ENCODE assay signal across 8 mouse cellular contexts in the genomic region with DNA sequence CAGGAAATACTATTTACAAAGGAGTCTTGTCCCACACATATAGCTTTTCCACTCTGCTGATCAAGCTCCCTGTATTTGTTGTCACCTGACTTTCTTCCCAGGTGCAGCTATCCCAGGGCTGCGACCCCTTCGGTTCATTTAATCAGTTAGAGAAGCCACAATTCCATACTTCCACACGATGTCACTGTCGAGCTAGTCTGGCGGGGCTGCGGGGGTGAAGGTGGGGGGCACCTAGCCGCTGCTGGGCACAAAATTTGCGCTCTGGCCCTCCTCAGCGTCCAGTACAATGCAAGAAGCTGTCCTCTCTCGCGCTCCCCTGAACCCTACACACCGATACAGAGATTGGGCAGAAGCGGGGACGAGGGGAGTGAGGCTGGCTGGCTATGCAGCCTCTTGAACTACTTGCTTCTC. TPM values are rescaled to one million over a fixed set of nuclear protein-coding genes. Genes with fewer than 3 reads are reported as not detected.
DNase-seq lines count a peak whose midpoint lies in the region; ATAC-seq and TF ChIP-seq lines count a peak whose summit lies in the region.

No protein-coding gene starts in this region.

- 14% methylated on average over 14 of the region's 14 CpGs for WGBS in heart, adult 2 months
- 4% methylated on average over 14 of the region's 14 CpGs for WGBS in forebrain, postnatal 0 days
- 7% methylated on average over 14 of the region's 14 CpGs for WGBS in kidney, embryonic 15.5 days
- 8% methylated on average over 14 of the region's 14 CpGs for WGBS in stomach, embryonic 16.5 days

- no peak for DNase-seq in heart, adult 2 months
- no peak for DNase-seq in heart, postnatal 25 days (ENCODE audit: low spot score)
- DNase-seq in R1 (ENCODE audit: low read depth, low spot score): peak; percentile 63
- peak; percentile 62 for DNase-seq in forebrain, postnatal 0 days
- peak; percentile 21 for DNase-seq in lung, postnatal 14 days
- DNase-seq in urinary bladder, postnatal 25 days (ENCODE audit: low spot score): no peak

- H3K79me2 ChIP-seq in heart, adult 2 months (replicated peaks; ENCODE audit: control insufficient read depth, insufficient read depth, low read length): no peaks in the 10 kb centered on the region

- no peaks in the 10 kb centered on the region for H3K36me3 ChIP-seq in heart, adult 2 months (ENCODE audit: control insufficient read depth, insufficient read depth, low read length)
- no peaks in the 10 kb centered on the region for H3K36me3 ChIP-seq in forebrain, postnatal 0 days (ENCODE audit: insufficient read depth)
- no peaks in the 10 kb centered on the region for H3K36me3 ChIP-seq in kidney, embryonic 15.5 days
- H3K36me3 ChIP-seq in stomach, embryonic 16.5 days (ENCODE audit: control insufficient read depth, insufficient read depth, low read length): no peaks in the 10 kb centered on the region

- TF ChIP-seq POLR2A in heart, adult 2 months (IDR thresholded peaks at IDR 0.05; ENCODE audit: insufficient read depth, low read depth, low read length): no peak

- no peak overlapping the region for H3K27ac ChIP-seq in heart, adult 2 months
- H3K27ac ChIP-seq in forebrain, postnatal 0 days (ENCODE audit: low read depth, low read length): no peak overlapping the region
- H3K27ac ChIP-seq in kidney, embryonic 15.5 days: peak overlapping the region; percentile 57; the same call in 1 of the 2 replicates
- H3K27ac ChIP-seq in stomach, embryonic 16.5 days (ENCODE audit: low read length): no peak overlapping the region

- peak overlapping the region; percentile 47 for H3K4me2 ChIP-seq in forebrain, postnatal 0 days (ENCODE audit: low read depth)
- H3K4me2 ChIP-seq in kidney, embryonic 15.5 days: peak overlapping the region; percentile 57
- H3K4me2 ChIP-seq in stomach, embryonic 16.5 days (ENCODE audit: low read depth, low read length): peak overlapping the region; percentile 55

- H3K27me3 ChIP-seq in heart, adult 2 months (ENCODE audit: control insufficient read depth, insufficient read depth, low read length): no peaks in the 10 kb centered on the region
- H3K27me3 ChIP-seq in forebrain, postnatal 0 days (ENCODE audit: insufficient read depth, low read length): no peaks in the 10 kb centered on the region
- no peaks in the 10 kb centered on the region for H3K27me3 ChIP-seq in kidney, embryonic 15.5 days
- H3K27me3 ChIP-seq in stomach, embryonic 16.5 days (ENCODE audit: control insufficient read depth, insufficient read depth, low read length): no peaks in the 10 kb centered on the region

- TF ChIP-seq CTCF in heart, adult 2 months (IDR thresholded peaks at IDR 0.05): peak; percentile 62
- peak; percentile 80 for TF ChIP-seq CTCF in forebrain, postnatal 0 days (IDR thresholded peaks at IDR 0.05; ENCODE audit: low read depth)

- no peaks in the 10 kb centered on the region for H3K9me3 ChIP-seq in forebrain, postnatal 0 days (ENCODE audit: low read length)
- no peaks in the 10 kb centered on the region for H3K9me3 ChIP-seq in kidney, embryonic 15.5 days (replicated peaks)
- no peaks in the 10 kb centered on the region for H3K9me3 ChIP-seq in stomach, embryonic 16.5 days (replicated peaks; ENCODE audit: control insufficient read depth, low read length)

- H3K9ac ChIP-seq in heart, adult 2 months (ENCODE audit: low read depth, low read length): no peak overlapping the region
- 0 out of 2 replicates have a peak overlapping the region, but pooled peaks have one; percentile 31 for H3K9ac ChIP-seq in forebrain, postnatal 0 days
- no peak overlapping the region for H3K9ac ChIP-seq in kidney, embryonic 15.5 days
- H3K9ac ChIP-seq in stomach, embryonic 16.5 days (ENCODE audit: low read length): peak overlapping the region; percentile 52

- peak; percentile 54 for ATAC-seq in forebrain, postnatal 0 days
- ATAC-seq in kidney, embryonic 15.5 days (replicated peaks; ENCODE audit: low FRiP score): peak; percentile 58
- ATAC-seq in stomach, embryonic 16.5 days (ENCODE audit: insufficient read depth, low FRiP score): no peak

- intact Hi-C loops in heart, adult 2 months (cut with DNase I): no loop called here
- intact Hi-C loops in heart, postnatal 25 days (cut with DNase I): no loop called here

- peaks cover 5% of the 10 kb centered on the region; the same call in 1 of the 2 replicates for H3K4me1 ChIP-seq in heart, adult 2 months (ENCODE audit: control insufficient read depth, insufficient read depth, low read length)
- 0 out of 2 replicates have a peak, but pooled peaks cover 4% of the 10 kb centered on the region for H3K4me1 ChIP-seq in forebrain, postnatal 0 days (ENCODE audit: insufficient read depth)
- H3K4me1 ChIP-seq in kidney, embryonic 15.5 days: peaks cover 19% of the 10 kb centered on the region
- 0 out of 2 replicates have a peak, but pooled peaks cover 5% of the 10 kb centered on the region for H3K4me1 ChIP-seq in stomach, embryonic 16.5 days (ENCODE audit: control insufficient read depth, insufficient read depth, low read length)

- TF ChIP-seq EP300 in heart, adult 2 months (IDR thresholded peaks at IDR 0.05; ENCODE audit: insufficient read depth, low read depth, low read length): no peak

- peak overlapping the region; percentile 19 for H3K4me3 ChIP-seq in heart, adult 2 months
- peak overlapping the region; percentile 23 for H3K4me3 ChIP-seq in forebrain, postnatal 0 days (ENCODE audit: low read depth, low read length)
- H3K4me3 ChIP-seq in kidney, embryonic 15.5 days (replicated peaks): peak overlapping the region; percentile 30
- peak overlapping the region; percentile 29 for H3K4me3 ChIP-seq in stomach, embryonic 16.5 days (replicated peaks; ENCODE audit: low read length)

RNA-seq across cellular contexts. Expression of a gene that starts 21.6 kb away (rescaled TPM):
- not detected for total RNA-seq in heart, adult 2 months (2021)
- polyA plus RNA-seq in heart, adult 2 months (2012; rRNA removed): 0.04 and 0.09 TPM in 2 replicates
- total RNA-seq in heart, postnatal 25 days (2021): not detected
- 9.1 and 13.1 TPM in 2 replicates for total RNA-seq in forebrain, postnatal 0 days (2014; rRNA removed)
- polyA plus RNA-seq in forebrain, postnatal 0 days (2015; fragmentation: Nextera tagmentation; extraction: Ambion mirVana): 16.6 and 19.0 TPM in 2 replicates
- 6.8 and 8.3 TPM in 2 replicates for polyA plus RNA-seq in kidney, embryonic 15.5 days (2015; fragmentation: Nextera tagmentation; extraction: Ambion mirVana)
- 0.09 and 0.17 TPM in 2 replicates for polyA plus RNA-seq in stomach, embryonic 16.5 days (2015; fragmentation: Nextera tagmentation; extraction: Ambion mirVana)

RNA-seq across cellular contexts. Expression of a gene that starts 48.4 kb away (rescaled TPM):
- not detected for total RNA-seq in heart, adult 2 months (2021)
- polyA plus RNA-seq in heart, adult 2 months (2012; rRNA removed): not detected in 2 replicates
- total RNA-seq in heart, postnatal 25 days (2021): not detected
- total RNA-seq in forebrain, postnatal 0 days (2014; rRNA removed): 11.5 and 19.0 TPM in 2 replicates
- polyA plus RNA-seq in forebrain, postnatal 0 days (2015; fragmentation: Nextera tagmentation; extraction: Ambion mirVana): 13.2 and 15.5 TPM in 2 replicates
- polyA plus RNA-seq in kidney, embryonic 15.5 days (2015; fragmentation: Nextera tagmentation; extraction: Ambion mirVana): 21.6 and 26.5 TPM in 2 replicates
- polyA plus RNA-seq in stomach, embryonic 16.5 days (2015; fragmentation: Nextera tagmentation; extraction: Ambion mirVana): 0.05 TPM in 1 of 2 replicates, not detected in the other

Comparison
In these comparisons a context has a peak if more than half of its experiments do, and no peak if none do; other contexts are left out.
1. DNase-seq: peak in R1 (single experiment), forebrain, postnatal 0 days (single experiment) and lung, postnatal 14 days (single experiment); none in heart, adult 2 months (0 of 2), heart, postnatal 25 days (single experiment) and urinary bladder, postnatal 25 days (single experiment).
2. H3K9ac ChIP-seq: peak in forebrain, postnatal 0 days (single experiment) and stomach, embryonic 16.5 days (single experiment); none in heart, adult 2 months (single experiment) and kidney, embryonic 15.5 days (single experiment).
3. RNA of a gene that starts 48.4 kb away (polyA plus RNA-seq): 21.6 to 26.5 TPM in kidney, embryonic 15.5 days and 13.2 to 15.5 TPM in forebrain, postnatal 0 days; not detected in heart, adult 2 months and 0.05 TPM in stomach, embryonic 16.5 days; every median in the first group is over 10 times any median in the second.
4. Peak in every context shown above with its lines, with median percentiles within 50 percentile points of each other: H3K4me3 ChIP-seq and H3K4me2 ChIP-seq.